Mouse (Mus musculus): ENCODE measurements around the gene Sik1.

GRCm38 (mm10) chr17:31865636-31866035 lies 10.0 kb upstream of the Sik1 start:
- TF ChIP-seq CTCF (IDR thresholded peaks at IDR 0.05; ENCODE audit: low read depth) (no peak), EP300 (IDR thresholded peaks at IDR 0.05; ENCODE audit: low read depth) (no peak)
